Mouse (Mus musculus): Measurements from ENCODE around the gene Kcnip1.

DNA sequence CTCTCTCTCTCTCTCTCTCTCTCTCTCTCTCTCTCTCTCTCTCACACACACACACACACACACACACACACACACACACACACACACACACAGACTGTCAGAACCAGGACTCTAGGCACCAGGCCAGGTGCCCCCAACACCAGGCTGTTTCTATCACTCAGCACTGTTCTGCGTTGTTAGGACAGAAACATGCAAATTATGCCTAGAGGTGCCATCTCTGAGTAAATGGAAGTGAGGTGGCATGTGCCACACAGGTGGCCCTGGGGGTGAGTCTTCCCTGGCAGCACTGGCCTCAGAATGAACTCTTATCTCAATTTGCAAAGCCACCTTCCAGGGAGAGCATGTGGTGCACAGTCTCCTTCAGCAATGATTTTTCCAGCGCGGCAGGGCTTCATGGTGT is 176.9 kb downstream of the Kcnip1 start:
- TF ChIP-seq CTCF (IDR thresholded peaks at IDR 0.05; ENCODE audit: extremely low read depth, insufficient read depth, insufficient read length, insufficient replicate concordance) (no peak), POLR2A (IDR thresholded peaks at IDR 0.05; ENCODE audit: low read depth, low read length) (no peak)
